Mouse (Mus musculus): ENCODE measurements around the gene Tm9sf2.
"Not testable (repeated sequence)": the region's sequence is repeated elsewhere in the genome, so short reads cannot be mapped to it uniquely, and the experiment has no call there.

Tm9sf2 gene

GRCm38 (mm10) chr14:122099584-122099983, 7.3 kb upstream of the Tm9sf2 start:
- DNase-seq (ENCODE audit: low spot score) = no peak

GRCm38 (mm10) chr14:122101890-122102289, 4.9 kb upstream of the Tm9sf2 start:
- not testable (repeated sequence) for DNase-seq (ENCODE audit: low spot score)

GRCm38 (mm10) chr14:122104881-122105280, 2.0 kb upstream of the Tm9sf2 start:
- DNase-seq (ENCODE audit: low spot score) = peak; percentile 88

GRCm38 (mm10) chr14:122105391-122106285, 1.2 kb upstream of the Tm9sf2 start:
- no peak for DNase-seq (ENCODE audit: low spot score)

- DNase-seq (ENCODE audit: low spot score) = no peak
Observed at GRCm38 (mm10) chr14:122107481-122108214, 810 bp downstream of the Tm9sf2 start.

GRCm38 (mm10) chr14:122111681-122112080, 4.8 kb downstream of the Tm9sf2 start:
- no peak for DNase-seq (ENCODE audit: low spot score)

- no peak for DNase-seq (ENCODE audit: low spot score)
Observed at GRCm38 (mm10) chr14:122112311-122112710, 5.5 kb downstream of the Tm9sf2 start.

- no peak for DNase-seq (ENCODE audit: low spot score)
Observed at GRCm38 (mm10) chr14:122116200-122116599, 9.4 kb downstream of the Tm9sf2 start.

GRCm38 (mm10) chr14:122130111-122130797, 23.4 kb downstream of the Tm9sf2 start:
- no peak for DNase-seq (ENCODE audit: low spot score)

GRCm38 (mm10) chr14:122131644-122132043, 24.8 kb downstream of the Tm9sf2 start:
- DNase-seq (ENCODE audit: low spot score) = no peak

- no peak for DNase-seq (ENCODE audit: low spot score)
Observed at GRCm38 (mm10) chr14:122136368-122136928, 29.6 kb downstream of the Tm9sf2 start.

- DNase-seq (ENCODE audit: low spot score) = no peak
Observed at GRCm38 (mm10) chr14:122137234-122137633, 30.4 kb downstream of the Tm9sf2 start.

GRCm38 (mm10) chr14:122140126-122140525, 33.3 kb downstream of the Tm9sf2 start:
- no peak for DNase-seq (ENCODE audit: low spot score)

GRCm38 (mm10) chr14:122143585-122144269, 36.9 kb downstream of the Tm9sf2 start:
- DNase-seq (ENCODE audit: low spot score) = no peak

- DNase-seq (ENCODE audit: low spot score) = no peak
Observed at GRCm38 (mm10) chr14:122145374-122145773, 38.5 kb downstream of the Tm9sf2 start.

GRCm38 (mm10) chr14:122150616-122151015, 43.8 kb downstream of the Tm9sf2 start:
- DNase-seq (ENCODE audit: low spot score) = no peak

- DNase-seq (ENCODE audit: low spot score) = no peak
Observed at GRCm38 (mm10) chr14:122157738-122158137, 50.9 kb downstream of the Tm9sf2 start.

GRCm38 (mm10) chr14:122160916-122161315, 54.1 kb downstream of the Tm9sf2 start:
- no peak for DNase-seq (ENCODE audit: low spot score)

GRCm38 (mm10) chr14:122168912-122169311, 62.1 kb downstream of the Tm9sf2 start:
- DNase-seq (ENCODE audit: low spot score) = no peak

GRCm38 (mm10) chr14:122170202-122170781, 63.5 kb downstream of the Tm9sf2 start:
- no peak for DNase-seq (ENCODE audit: low spot score)

GRCm38 (mm10) chr14:122171031-122171430, 64.2 kb downstream of the Tm9sf2 start:
- DNase-seq (ENCODE audit: low spot score) = no peak

Data from ovary, postnatal 14 days (tissue).